Mouse (Mus musculus) liver, embryonic 11.5 days (tissue): ENCODE data around the gene Olfr464. TPM values are rescaled to one million over a fixed set of nuclear protein-coding genes. Genes with fewer than 3 reads are reported as not detected.
"Not testable (repeated sequence)": the region's sequence is repeated elsewhere in the genome, so short reads cannot be mapped to it uniquely, and the experiment has no call there.

Source experiments
- ATAC-seq: fragments of 200-750 bp; cut with Nextera tagmentation; replicated peaks from 2 replicates; pipeline ENCODE4 v1.8.0; 2017; ENCODE audit warnings: moderate number of reproducible peaks, mild to moderate bottlenecking, moderate TSS enrichment, moderate library complexity; ENCODE audit not compliant: low FRiP score
- DNase-seq: peaks from one replicate; pipeline ENCODE4 v3.0.0-alpha.2; 2017; ENCODE audit warnings: low spot score
- H3K27ac ChIP-seq: fragments of 300-500 bp; sonication (generic); 2 replicates; pipeline ENCODE4 v1.5.1; 2014; ENCODE audit warnings: mild to moderate bottlenecking, low read depth, low read length, control low read depth
- H3K27me3 ChIP-seq: fragments of 300-500 bp; sonication (generic); replicated peaks from 2 replicates; pipeline ENCODE4 v1.6.1; 2014; ENCODE audit warnings: low read length, mixed read lengths; ENCODE audit not compliant: control insufficient read depth, insufficient read depth
- H3K36me3 ChIP-seq: fragments of 300-500 bp; sonication (generic); 2 replicates; pipeline ENCODE4 v1.6.1; 2014; ENCODE audit warnings: mild to moderate bottlenecking, low read length, moderate library complexity, mixed read lengths; ENCODE audit not compliant: control insufficient read depth, insufficient read depth
- H3K4me1 ChIP-seq: fragments of 300-500 bp; sonication (generic); replicated peaks from 2 replicates; pipeline ENCODE4 v1.6.1; 2014; ENCODE audit warnings: low read length, mixed read lengths; ENCODE audit not compliant: control insufficient read depth, insufficient read depth
- H3K4me2 ChIP-seq: fragments of 300-500 bp; sonication (generic); 2 replicates; pipeline ENCODE4 v1.6.1; 2014; ENCODE audit warnings: mild to moderate bottlenecking, control low read depth, moderate library complexity
- H3K4me3 ChIP-seq: fragments of 300-500 bp; sonication (generic); 2 replicates; pipeline ENCODE4 v1.5.1; 2014; ENCODE audit warnings: low read depth, low read length, control low read depth
- H3K9ac ChIP-seq: fragments of 300-500 bp; sonication (generic); 2 replicates; pipeline ENCODE4 v1.6.1; 2014; ENCODE audit warnings: low read depth, low read length, control low read depth
- H3K9me3 ChIP-seq: fragments of 300-500 bp; sonication (generic); 2 replicates; pipeline ENCODE4 v1.6.1; 2016; ENCODE audit warnings: low read length, inconsistent platforms, mixed read lengths; ENCODE audit not compliant: control insufficient read depth
- WGBS: fragments of 180-500 bp; shearing (Covaris S2); extraction: QIAGEN DNeasy Blood & Tissue Kit; methylation state at CpG from one replicate; pipeline ENCODE4 v1.1.7; 2014; 5-methylcytosine and 5-hydroxymethylcytosine counted together
- polyA plus RNA-seq: library from polyadenylated mRNA; unstranded; fragments of >200 nt; fragmentation: Nextera tagmentation; extraction: Ambion mirVana; gene quantifications from 2 replicates; pipeline ENCODE4 v1.2.1, GENCODE M21; 2014

The Olfr464 gene
- polyA plus RNA-seq, 1 experiment from 2014 or later, result not detected

- no peak overlapping the region for H3K27ac ChIP-seq
- no peak overlapping the region for H3K4me3 ChIP-seq
- no peak for ATAC-seq
- DNase-seq, result no peak
- 0 out of 2 replicates have a peak, but pooled peaks cover 2% of the 10 kb centered on the region for H3K27me3 ChIP-seq
- WGBS, result 35% methylated on average over 5 of the region's 5 CpGs
- no peaks in the 10 kb centered on the region for H3K9me3 ChIP-seq
- no peak overlapping the region for H3K4me2 ChIP-seq
- H3K4me1 ChIP-seq, result no peaks in the 10 kb centered on the region
- no peaks in the 10 kb centered on the region for H3K36me3 ChIP-seq
- no peak overlapping the region for H3K9ac ChIP-seq
These were observed 37.3 kb downstream of the Olfr464 start for GRCm38 (mm10) chr11:87883493-87883892.

- Histone ChIP-seq H3K4me2 (no peak overlapping the region), H3K9me3 (no peaks in the 10 kb centered on the region), H3K9ac (no peak overlapping the region), H3K27me3 (no peaks in the 10 kb centered on the region), H3K36me3 (no peaks in the 10 kb centered on the region), H3K27ac (no peak overlapping the region), H3K4me3 (no peak overlapping the region), H3K4me1 (no peaks in the 10 kb centered on the region)
- DNase-seq (no peak), ATAC-seq (no peak)
- WGBS, result 52% methylated on average over 4 of the region's 4 CpGs
These were observed 39.1 kb downstream of the Olfr464 start for GRCm38 (mm10) chr11:87881714-87882113.

GRCm38 (mm10) chr11:87879826-87880225 lies 40.9 kb downstream of the Olfr464 start:
- no peak overlapping the region for H3K27ac ChIP-seq
- H3K4me3 ChIP-seq, result no peak overlapping the region
- no peaks in the 10 kb centered on the region for H3K36me3 ChIP-seq
- H3K9ac ChIP-seq, result no peak overlapping the region
- H3K4me1 ChIP-seq, result no peaks in the 10 kb centered on the region
- 79% methylated on average over 9 of the region's 9 CpGs for WGBS
- H3K9me3 ChIP-seq, result no peaks in the 10 kb centered on the region
- H3K4me2 ChIP-seq, result no peak overlapping the region
- no peak for ATAC-seq
- DNase-seq, result no peak
- no peaks in the 10 kb centered on the region for H3K27me3 ChIP-seq

- Histone ChIP-seq H3K4me2 (no peak within 1 kb of the TSS), H3K4me3 (no peak within 1 kb of the TSS), H3K27me3 (no peaks in the 10 kb centered on the region), H3K4me1 (no peaks in the 10 kb centered on the region), H3K27ac (no peak within 1 kb of the TSS), H3K9ac (no peak within 1 kb of the TSS), H3K9me3 (no peaks in the 10 kb centered on the region), H3K36me3 (no peaks in the 10 kb centered on the region)
- WGBS, result 79% methylated on average over 6 of the region's 6 CpGs
- DNase-seq, result no peak
- ATAC-seq, result no peak
These were observed 45.3 kb downstream of the Olfr464 start, which contains the start of gene Epx for GRCm38 (mm10) chr11:87875436-87875835. TSS of gene Epx (minus strand) at chr11:87875536.

- no peak overlapping the region for H3K4me3 ChIP-seq
- 57% methylated on average over 8 of the region's 8 CpGs for WGBS
- no peaks in the 10 kb centered on the region for H3K9me3 ChIP-seq
- no peak overlapping the region for H3K9ac ChIP-seq
- H3K4me1 ChIP-seq, result no peaks in the 10 kb centered on the region
- no peaks in the 10 kb centered on the region for H3K36me3 ChIP-seq
- H3K27me3 ChIP-seq, result no peaks in the 10 kb centered on the region; the same call in 1 of the 2 replicates
- no peak overlapping the region for H3K27ac ChIP-seq
- H3K4me2 ChIP-seq, result no peak overlapping the region
- DNase-seq (no peak), ATAC-seq (no peak)
These were observed 49.0 kb downstream of the Olfr464 start for GRCm38 (mm10) chr11:87871766-87872165.

GRCm38 (mm10) chr11:87870096-87870495 lies 50.7 kb downstream of the Olfr464 start:
- Histone ChIP-seq H3K36me3 (no peaks in the 10 kb centered on the region), H3K27me3 (no peaks in the 10 kb centered on the region; the same call in 1 of the 2 replicates), H3K4me2 (no peak overlapping the region), H3K4me3 (no peak overlapping the region), H3K4me1 (no peaks in the 10 kb centered on the region), H3K9me3 (no peaks in the 10 kb centered on the region), H3K27ac (no peak overlapping the region), H3K9ac (no peak overlapping the region)
- 73% methylated on average over 2 of the region's 2 CpGs for WGBS
- no peak for DNase-seq
- ATAC-seq, result no peak

- H3K9ac ChIP-seq, H3K9me3 ChIP-seq, H3K4me1 ChIP-seq, H3K27ac ChIP-seq, H3K36me3 ChIP-seq, H3K4me2 ChIP-seq, DNase-seq, H3K27me3 ChIP-seq, ATAC-seq, H3K4me3 ChIP-seq: not testable (repeated sequence)
- 75% methylated on average over 1 of the region's 2 CpGs for WGBS
These were observed 53.9 kb downstream of the Olfr464 start for GRCm38 (mm10) chr11:87866891-87867290.

Other genes starting within 250 kb of the Olfr464 start
- 233 and 240 TPM in 2 replicates for gene Supt4a, start 183.4 kb downstream of the Olfr464 start, polyA plus RNA-seq
- gene Tspoap1, start 160.4 kb downstream of the Olfr464 start, polyA plus RNA-seq, result 7.7 and 9.3 TPM in 2 replicates
- 190 and 206 TPM in 2 replicates for gene Mpo, start 127.4 kb downstream of the Olfr464 start, polyA plus RNA-seq
- not detected in 2 replicates for gene Lpo, start 92.7 kb downstream of the Olfr464 start, polyA plus RNA-seq
- 7.1 and 9.2 TPM in 2 replicates for gene Mks1, start 67.8 kb downstream of the Olfr464 start, polyA plus RNA-seq
- 6.2 and 9.7 TPM in 2 replicates for gene Epx, start 45.4 kb downstream of the Olfr464 start, polyA plus RNA-seq
- not detected in 2 replicates for gene Olfr462, start 28.7 kb downstream of the Olfr464 start, polyA plus RNA-seq
- not detected in 2 replicates for gene Olfr463, start 23.6 kb downstream of the Olfr464 start, polyA plus RNA-seq
- 17.7 and 19.4 TPM in 2 replicates for gene Dynll2, start 66.6 kb upstream of the Olfr464 start, polyA plus RNA-seq
- gene Srsf1, start 126.4 kb upstream of the Olfr464 start, polyA plus RNA-seq, result 323 and 337 TPM in 2 replicates
- 21.7 and 24.0 TPM in 2 replicates for gene Vezf1, start 147.3 kb upstream of the Olfr464 start, polyA plus RNA-seq
- gene Cuedc1, start 177.1 kb upstream of the Olfr464 start, polyA plus RNA-seq, result 5.3 and 6.9 TPM in 2 replicates